Mouse (Mus musculus): Measurements from ENCODE around the gene Stxbp4.

The Stxbp4 gene

DNA sequence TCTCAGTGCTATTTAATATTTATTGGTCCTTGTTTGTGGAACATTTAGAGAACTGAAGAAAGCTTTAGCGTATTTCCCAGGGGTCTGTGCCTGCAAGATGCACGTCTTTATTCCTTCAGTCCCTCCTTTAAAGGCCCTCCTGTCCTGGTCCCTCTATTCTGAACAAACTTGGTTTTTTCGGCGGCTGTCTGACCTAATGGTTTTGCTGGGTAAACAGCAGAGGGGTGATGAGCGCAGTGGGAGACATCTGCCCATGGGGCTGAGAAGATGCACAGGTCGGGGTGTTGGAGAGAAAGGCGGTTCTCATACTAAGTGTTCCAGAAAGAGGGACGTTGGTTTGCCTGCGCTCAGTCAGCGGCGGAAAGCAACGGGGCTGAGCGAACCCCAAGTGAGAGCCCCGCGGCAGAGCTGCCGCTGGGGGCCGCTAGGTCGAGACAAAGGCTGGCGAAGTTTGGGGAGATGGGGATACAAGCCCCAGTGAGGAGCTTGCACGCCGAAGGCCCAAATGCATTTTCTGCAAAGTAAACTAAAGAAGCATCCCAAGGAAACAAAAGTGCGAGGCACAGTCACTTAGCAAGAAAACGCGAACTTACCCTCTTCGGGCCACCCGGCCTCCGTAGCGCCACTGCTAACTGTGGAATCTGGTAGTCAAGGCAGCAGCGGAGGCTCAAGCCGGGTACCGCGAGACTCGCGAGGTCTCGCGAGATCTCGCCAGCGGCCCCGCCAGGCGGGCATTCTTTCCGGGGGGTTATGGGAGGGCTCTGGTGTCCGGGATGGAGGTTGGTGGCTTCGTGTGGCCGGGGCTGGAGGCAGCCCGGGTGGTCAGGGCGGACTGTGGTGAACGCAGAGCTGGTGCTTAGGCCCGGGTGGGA, at the start of gene Stxbp4, which contains the start of gene Cox11:
Stxbp4 (minus strand) TSS at position 645 of the 872 bp plus-strand sequence.
Cox11 (plus strand) TSS at position 734 of the 872 bp plus-strand sequence.
- in situ Hi-C loops (cut with MboI, MseI) = no loop called here

DNA sequence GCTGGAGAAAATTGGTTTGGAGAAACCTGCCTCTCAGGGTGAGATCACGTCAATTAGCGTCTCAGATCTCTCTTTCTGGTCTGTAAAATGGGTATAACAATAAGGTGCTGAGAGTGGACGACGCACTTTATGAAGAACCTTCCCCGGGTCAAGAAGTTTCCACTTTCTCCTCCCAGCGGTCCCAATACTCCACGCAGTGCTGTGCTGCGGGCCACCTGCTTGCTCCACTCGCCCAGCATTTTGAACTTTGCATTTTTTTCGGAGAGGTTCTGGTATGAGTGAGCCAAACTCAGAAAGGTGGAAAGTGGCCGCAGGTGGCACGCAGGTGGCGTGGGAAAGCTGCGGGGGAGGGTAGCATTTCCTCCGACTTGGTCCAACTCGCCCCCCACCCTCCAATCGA, 49.2 kb upstream of the Stxbp4 start:
- in situ Hi-C loops (cut with MboI, MseI) = no loop called here

DNA sequence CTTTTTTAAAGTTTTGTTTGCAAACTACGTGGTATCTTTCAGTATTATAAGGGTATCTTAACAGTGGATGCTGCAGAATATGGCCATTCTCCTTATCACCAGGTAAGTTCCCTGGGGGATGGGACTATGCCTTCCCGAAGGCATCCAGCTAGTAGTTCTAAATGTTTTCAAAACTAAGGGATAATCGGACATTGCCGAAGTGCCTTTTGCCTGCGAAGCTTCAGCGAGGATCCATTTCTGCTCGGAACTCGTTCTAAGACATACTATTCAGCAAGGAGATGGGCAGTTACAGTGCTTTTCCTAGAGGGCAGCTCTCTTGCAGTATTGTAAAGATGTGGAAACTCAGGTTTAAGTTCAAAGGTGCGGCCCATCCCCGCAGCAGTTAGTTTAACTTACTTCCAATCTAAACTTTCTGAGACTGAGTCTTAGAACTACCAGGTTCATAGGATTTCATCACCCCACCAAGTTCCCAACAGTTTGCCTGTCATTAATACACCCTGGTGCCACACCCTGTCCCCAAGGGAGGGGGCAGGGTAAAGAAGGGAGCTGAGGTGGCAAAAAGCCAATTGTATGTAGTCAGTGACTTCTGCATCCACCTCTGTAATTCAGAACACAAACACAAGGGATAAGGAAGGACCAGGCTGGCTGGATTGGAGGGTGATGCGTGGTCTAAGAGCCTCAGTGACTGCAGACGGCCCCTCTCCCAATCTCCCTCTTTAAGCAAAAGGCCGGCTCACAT, 48.6 kb upstream of the Stxbp4 start:
- in situ Hi-C loops (cut with MboI, MseI) = no loop called here

DNA sequence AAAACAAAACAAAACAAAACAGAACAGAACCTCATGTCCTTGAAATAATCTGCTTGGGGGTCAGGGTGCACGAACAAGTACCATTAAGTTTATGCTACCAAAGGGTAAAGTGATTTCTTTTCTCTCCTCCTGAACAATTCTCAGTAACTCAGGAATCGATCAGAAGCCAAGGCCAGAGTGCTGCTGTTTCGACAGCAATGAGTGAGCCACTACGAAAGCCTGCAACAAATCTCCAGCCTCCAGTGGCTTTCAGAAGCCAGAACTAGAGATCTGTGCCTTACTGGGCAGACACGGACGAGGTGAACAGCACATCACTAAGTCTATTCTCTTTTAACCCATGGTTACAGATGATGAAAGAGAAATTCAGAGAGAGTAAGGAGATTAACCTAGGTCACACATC, 47.3 kb upstream of the Stxbp4 start:
- in situ Hi-C loops (cut with MboI, MseI) = no loop called here

DNA sequence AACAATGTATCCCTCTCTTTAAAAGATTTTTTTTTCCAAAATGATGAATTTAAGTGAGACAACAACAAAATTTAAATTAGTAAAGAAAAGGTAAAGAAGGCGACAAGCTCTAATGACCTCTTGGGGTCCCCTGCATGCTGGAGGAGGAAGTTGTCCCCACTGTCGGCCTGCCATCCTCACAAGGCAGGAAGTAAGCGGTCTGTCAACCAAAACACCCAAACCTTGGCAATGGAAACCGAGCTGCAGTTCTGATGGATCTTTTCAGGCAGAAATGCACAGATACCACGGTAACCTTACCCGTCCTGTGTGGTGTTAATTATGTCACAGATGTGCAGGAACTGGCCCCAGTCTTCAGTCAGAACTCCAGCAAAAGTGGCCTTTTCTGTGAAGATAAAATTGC, 46.9 kb upstream of the Stxbp4 start:
- in situ Hi-C loops (cut with MboI, MseI) = no loop called here

DNA sequence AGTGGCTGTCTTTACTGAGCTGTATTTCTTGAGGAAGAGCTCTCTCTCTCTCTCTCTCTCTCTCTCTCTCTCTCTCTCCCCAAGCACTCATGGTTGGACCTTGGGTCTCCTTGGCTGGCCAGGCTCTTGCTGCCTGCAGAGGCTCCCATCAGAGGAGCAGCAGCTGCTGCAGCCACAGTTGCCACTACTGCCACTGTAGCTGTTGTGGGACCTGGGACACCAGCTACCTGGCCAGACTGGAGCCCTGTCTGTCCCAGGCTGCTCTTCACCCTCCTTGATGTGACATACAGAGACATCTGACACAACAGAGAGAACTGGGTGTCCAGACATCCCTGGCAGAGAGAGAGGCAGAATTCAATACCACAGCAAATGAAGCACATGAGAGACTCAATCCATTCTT, 43.3 kb upstream of the Stxbp4 start:
- in situ Hi-C loops (cut with MboI, MseI) = no loop called here

DNA sequence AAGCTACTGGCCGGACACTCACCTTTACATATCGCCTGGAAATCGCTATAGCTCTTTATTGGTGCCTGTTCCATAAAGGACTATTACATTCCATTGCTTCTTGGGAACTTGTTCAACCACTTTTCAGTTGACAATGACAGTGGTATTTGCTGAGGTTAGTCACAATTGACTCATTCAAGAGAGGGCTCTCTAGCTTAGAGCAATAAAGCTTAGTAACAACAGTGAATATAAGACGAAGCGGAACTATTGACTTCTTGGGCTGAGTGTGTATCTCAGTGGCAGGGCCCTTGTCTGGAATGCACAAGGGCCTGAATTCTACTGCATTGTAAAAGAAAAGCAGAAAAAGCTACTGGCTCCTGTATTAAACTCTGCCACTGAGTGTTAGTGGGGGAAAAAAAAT, 40.7 kb upstream of the Stxbp4 start:
- in situ Hi-C loops (cut with MboI, MseI) = no loop called here

DNA sequence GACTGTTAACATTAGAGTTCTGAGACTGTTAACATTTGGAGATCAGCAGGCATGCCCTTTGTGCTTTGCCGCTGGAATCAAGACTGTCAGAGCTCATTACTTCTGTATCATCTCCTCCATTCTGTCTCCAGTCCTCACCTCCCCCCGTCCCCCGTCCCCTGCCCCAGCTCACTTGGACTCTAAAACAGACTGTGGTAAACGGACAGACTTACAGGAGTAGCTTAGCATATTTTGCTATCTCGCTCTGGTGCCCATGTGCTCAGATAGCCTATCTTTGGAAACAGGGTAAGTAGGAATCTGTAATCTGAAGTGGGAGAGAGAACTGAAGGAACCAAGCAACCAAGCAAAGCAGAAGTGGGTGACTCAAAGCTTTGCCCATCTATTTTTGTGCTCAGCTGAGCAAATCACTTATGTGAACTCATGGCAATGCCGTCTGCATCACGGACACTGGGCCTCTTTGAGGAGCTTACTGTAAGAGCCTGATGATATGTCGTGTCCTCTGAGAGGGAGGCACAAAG, 39.9 kb upstream of the Stxbp4 start:
- in situ Hi-C loops (cut with MboI, MseI) = no loop called here

DNA sequence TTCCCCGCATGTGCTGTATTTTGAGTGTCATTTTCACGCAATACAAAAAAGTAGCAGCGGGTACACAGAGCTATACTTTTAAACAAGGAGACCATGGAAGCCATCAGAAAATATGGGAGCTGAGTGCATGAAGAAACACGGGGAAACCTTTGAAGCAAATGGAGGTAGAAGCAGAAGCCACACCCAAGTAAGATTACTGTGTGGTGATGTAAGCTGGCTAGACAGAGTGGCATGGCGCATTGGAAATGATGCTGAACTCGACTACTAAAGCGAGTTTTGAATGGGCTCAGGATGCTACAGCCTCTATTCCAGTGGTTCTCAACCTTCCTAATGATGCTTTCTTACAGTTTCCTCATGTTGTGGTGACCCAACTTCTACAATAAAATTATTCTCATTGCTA, 39.1 kb upstream of the Stxbp4 start:
- in situ Hi-C loops (cut with MboI, MseI) = no loop called here

DNA sequence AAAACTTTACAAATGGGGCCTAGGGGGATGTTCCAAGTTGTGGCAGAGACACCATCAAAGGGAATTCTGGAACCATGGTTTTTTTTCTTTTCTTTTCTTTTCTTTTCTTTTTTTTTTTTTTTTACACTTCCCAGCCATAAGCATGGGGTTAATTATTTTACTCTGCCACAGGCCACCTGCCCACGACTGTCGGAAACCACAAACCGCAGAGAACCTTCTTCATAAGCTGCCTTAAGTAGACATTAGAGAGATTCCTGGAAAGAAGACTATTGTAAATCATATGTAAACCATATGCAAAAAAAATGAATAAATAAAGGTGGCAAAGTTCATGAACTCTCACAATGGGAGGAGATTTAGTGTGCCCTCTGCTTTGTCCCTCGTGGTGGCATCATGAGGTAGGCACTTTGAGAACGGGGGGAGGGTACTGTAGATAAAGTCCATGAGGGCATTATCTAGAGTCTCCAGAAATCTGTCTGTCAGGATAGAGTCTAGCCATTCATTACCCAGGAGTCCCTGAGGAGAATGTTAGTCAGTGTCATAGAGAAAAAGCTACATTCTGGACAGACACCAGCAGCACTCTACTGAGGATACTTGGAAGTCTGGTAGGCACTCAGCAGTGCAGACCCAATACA, 37.7 kb upstream of the Stxbp4 start:
- in situ Hi-C loops (cut with MboI, MseI) = no loop called here

DNA sequence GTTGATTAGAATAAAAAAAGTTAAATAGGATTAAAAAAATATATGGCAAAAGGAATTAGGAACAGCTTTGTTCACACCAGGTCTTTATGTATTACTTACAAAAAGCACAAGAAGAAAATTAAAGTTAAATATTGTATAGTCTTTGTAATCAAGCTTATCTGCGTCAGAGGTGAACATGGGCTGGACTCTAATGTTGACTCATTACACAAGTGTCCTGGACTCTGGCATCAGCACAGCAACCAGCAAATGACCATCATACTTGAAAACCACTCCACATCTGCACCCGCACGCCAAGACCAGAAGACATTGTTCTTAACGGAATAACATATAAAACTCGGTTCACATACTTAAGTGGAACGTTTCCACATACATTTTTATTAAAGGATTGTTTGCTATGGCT, 29.4 kb upstream of the Stxbp4 start:
- in situ Hi-C loops (cut with MboI, MseI) = no loop called here

DNA sequence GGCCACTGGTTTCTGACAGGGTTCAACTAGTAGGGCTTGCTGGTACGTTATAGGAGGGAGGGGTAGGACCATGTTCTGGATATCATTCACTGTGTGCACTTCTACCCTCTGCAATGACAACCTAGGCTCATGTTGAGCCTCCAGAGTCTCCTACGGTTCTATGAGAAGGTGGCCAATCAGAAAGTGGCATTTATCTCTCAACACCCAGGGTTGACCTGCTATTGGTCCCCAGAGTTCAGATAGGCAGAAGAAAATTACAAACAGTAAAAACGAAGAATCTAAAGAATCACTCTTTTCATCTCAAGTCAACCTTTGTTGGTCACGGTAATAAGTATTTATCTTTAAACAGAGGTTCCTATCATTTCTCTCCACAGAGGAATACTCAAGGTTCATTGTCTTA, 29.0 kb upstream of the Stxbp4 start:
- in situ Hi-C loops (cut with MboI, MseI) = no loop called here

DNA sequence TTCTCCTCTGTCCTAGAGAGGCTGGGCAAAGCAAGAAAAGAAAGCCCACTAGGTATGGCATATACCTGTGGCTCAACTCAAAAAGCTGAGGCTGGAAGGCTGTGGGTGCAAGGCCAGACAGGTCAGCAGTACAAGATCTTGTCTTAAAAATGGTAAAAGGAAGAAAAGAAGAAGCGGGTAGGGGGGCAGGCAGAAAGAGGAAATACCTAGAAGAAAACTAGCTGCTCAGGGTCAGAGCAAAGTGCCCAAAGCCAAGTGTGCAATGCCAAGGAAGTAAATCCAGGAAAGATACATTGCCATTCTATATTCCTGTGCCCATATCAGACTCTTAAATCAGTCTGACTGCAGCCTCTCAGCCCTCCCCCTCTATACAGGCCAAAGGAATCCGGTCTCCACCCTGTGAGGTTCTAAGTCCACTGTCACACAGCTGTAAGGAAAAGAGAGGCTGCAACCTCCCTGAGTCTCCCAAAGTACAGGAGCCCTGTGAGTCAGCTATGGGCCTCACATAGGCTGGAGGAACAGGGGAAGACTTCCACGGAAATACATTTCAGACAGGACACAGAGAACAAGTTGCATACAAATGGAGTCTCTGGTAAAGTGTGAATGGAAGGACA, 28.4 kb upstream of the Stxbp4 start:
- in situ Hi-C loops (cut with MboI, MseI) = no loop called here

DNA sequence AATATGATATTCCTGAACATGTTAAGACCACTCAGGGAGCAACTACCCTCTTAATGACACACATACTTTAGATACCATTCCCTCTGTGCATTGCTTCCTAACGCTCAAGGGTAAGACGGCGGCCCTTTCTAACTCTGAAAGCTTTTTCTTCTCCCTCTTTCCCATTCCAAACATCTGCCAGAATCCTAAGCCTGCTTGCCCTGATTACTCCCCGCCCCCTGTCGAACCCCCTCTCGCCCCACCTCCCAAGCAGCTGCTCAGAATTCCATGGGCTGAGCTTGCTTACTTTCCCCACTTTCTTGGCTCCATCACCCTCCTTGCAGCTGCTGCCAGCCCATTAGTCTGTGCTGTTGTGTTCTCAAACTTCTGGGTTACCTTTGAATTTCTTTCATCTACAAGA, 27.3 kb upstream of the Stxbp4 start:
- in situ Hi-C loops (cut with MboI, MseI) = no loop called here

DNA sequence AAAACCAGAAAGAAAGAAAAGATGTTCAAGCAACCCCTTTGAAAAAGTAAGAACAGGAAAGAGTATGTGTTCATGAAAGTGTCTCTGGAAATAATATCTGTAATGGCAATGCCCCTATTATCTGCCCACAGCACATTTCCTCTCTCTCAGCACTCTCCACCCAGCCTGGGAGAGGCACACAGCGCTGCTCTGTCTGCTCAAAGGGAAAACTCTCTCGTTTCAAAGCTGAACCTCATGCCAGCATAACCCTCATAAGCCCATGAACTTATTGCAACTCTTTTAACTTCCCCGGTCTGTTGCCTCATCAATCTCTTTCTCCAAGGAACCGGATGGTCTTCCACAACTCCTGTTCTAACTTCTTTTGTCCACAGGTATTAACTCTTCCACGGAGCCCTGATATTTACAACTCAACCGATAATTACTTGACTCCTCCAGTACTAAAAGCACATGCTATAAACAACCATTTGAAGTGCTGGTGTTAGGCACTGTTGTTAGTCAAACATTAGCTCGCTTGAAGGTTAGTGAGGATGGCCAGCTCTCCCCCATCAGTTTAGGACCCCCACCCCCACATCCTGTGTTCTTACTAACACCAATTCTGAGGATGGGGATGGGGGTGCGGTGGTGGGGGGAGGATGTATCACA, 26.6 kb upstream of the Stxbp4 start:
- in situ Hi-C loops (cut with MboI, MseI) = no loop called here

DNA sequence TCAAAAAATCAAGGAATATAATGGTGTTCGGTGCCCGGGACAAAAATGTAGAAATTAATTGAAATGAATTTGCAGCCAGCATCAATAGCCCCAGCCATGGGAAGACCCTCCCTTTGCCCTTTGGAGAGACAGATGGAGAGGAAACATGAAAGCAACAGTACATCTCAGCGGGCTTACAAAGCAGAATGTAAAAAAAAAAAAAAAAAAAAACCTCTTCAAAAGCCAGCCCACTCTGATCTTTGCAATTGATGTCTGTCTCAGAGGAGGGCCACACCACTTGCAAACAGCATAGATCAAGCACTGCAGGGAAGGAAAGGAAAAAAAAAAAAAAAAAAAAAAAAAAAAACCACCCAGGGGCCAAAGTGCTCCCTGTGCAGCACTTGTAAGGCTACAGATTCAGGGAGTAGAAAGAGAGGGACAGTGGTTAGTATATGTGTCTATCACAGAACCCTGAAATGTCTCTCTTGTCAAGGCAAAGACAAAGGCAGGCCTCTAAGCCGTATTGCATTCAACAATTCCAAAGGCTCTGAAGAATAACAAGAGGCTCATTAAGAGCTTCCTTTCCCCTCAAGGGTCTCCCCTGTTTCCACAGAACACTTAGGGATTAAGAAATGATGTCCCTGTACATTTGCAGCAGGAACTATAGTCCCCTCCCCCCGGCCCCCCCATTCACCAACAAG, 25.9 kb upstream of the Stxbp4 start:
- in situ Hi-C loops (cut with MboI, MseI) = no loop called here

DNA sequence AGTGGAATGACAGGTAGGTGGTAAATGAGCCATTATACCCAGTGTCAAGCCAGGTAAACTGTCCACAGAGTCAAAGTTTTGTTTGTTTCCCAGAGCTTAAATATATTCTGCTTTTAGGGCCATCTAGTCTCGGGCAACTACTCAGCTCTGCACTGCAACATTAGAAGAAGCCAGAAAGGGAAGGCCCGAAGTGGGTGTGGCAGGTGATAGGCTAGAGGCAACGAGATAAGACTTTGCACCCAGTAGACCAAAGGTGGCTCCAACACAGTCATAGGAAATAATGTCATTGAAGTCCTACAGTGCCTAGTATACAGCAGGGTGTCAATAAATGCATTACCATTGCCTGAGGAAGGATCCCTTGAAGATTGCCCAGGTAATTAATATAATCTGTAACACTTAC, 25.2 kb upstream of the Stxbp4 start:
- in situ Hi-C loops (cut with MboI, MseI) = no loop called here

DNA sequence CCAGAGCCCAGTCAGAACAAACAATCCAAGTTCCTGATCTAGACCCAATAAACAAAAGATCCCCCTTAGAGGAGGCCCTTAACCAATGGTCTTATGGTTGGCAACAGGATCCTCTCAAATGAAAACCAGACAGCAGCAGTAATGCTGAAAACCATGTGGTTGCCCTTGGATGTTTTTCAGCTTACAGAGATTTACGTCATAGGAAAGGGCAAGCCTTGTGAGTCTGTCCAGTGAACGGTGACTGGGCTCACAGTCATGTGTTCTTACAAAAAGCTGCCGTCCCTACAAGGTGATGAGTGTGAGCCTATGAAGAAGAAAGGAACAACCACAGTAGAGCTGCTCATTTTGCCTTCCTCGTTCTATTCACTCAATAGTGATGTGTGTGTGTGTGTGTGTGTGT, 22.8 kb upstream of the Stxbp4 start:
- in situ Hi-C loops (cut with MboI, MseI) = no loop called here

DNA sequence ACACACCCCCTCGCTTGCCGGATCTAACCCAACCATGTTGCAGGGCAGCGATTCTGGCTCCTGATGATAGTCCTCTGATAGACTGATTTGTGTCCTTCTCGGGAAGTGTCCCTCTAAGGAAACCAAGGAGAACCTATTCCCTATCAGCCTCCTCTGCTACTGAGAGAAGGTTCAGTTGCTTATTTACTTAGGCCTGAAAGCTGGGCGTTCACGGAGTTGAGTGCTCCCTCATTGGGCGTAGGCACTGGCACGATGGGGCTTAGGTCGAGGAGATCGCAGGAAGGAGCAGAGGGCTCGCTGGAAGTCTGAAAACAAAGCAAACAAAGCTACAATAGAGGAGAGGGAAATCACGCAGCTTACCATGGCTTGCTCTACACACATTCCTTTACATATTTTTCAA, 19.6 kb upstream of the Stxbp4 start:
- in situ Hi-C loops (cut with MboI, MseI) = no loop called here

DNA sequence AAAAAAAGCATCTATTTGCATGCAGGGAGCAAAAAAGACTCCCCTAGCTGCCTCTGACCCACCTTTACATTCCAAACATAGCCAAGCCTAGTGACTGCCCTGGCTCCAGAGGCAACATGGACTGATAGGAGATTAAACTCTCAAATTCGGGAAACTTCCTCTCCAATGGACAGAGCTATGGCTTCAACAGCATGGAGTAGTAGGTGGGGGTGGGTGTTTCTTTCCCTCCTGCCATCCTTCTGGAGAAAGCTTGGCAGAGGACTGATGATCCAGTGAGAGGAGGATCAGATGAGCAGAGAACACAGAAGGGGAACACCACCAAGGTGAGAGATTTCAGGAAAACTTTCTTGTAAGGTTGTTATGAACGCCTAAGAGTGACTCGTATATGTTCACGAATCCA, 14.7 kb upstream of the Stxbp4 start:
- in situ Hi-C loops (cut with MboI, MseI) = no loop called here
